Mouse (Mus musculus) frontal cortex, postnatal 36 days (tissue): ENCODE results near the gene Kcnip1.
A peak's percentile ranks its signal among the peaks of the same experiment; 100 is the strongest.

Experiments used
- DNase-seq, 2 experiments: peaks; one replicate each; pipeline ENCODE4 v3.0.0; 2022; ENCODE audit warnings: low spot score in 2 of 2

The Kcnip1 gene

GRCm38 (mm10) chr11:33992938-33993337, at the start of gene Kcnip1:
Gene Kcnip1, minus strand, starts transcription at chr11:33993152.
- DNase-seq: no peak

- peak; percentile 9 to 24 for DNase-seq
Measured at GRCm38 (mm10) chr11:34040061-34040460, 47.1 kb upstream of the Kcnip1 start.

- no peak for DNase-seq
Measured at GRCm38 (mm10) chr11:34035909-34036658, 43.1 kb upstream of the Kcnip1 start.

- DNase-seq: no peak
Measured at GRCm38 (mm10) chr11:34034794-34035193, 41.8 kb upstream of the Kcnip1 start.

GRCm38 (mm10) chr11:34034008-34034505, 41.1 kb upstream of the Kcnip1 start:
- peak in 1 of 2 experiments; percentile 47 for DNase-seq

GRCm38 (mm10) chr11:34031015-34031805, 38.3 kb upstream of the Kcnip1 start:
- DNase-seq: no peak

GRCm38 (mm10) chr11:34029658-34030057, 36.7 kb upstream of the Kcnip1 start:
- DNase-seq: no peak

GRCm38 (mm10) chr11:34025091-34025490, 32.1 kb upstream of the Kcnip1 start:
- no peak for DNase-seq

- no peak for DNase-seq
Measured at GRCm38 (mm10) chr11:34012007-34012652, 19.2 kb upstream of the Kcnip1 start.

- peak; percentile 11 to 39 for DNase-seq
Measured at GRCm38 (mm10) chr11:34010859-34011172, 17.9 kb upstream of the Kcnip1 start.

- no peak for DNase-seq
Measured at GRCm38 (mm10) chr11:34010133-34010858, 17.3 kb upstream of the Kcnip1 start.

- no peak for DNase-seq
Measured at GRCm38 (mm10) chr11:34009316-34010087, 16.6 kb upstream of the Kcnip1 start.

GRCm38 (mm10) chr11:34008702-34009101, 15.8 kb upstream of the Kcnip1 start:
- DNase-seq: peak; percentile 58 to 73

GRCm38 (mm10) chr11:34008214-34008613, 15.3 kb upstream of the Kcnip1 start:
- DNase-seq: no peak

GRCm38 (mm10) chr11:34007616-34008015, 14.7 kb upstream of the Kcnip1 start:
- no peak for DNase-seq

GRCm38 (mm10) chr11:34002593-34002965, 9.6 kb upstream of the Kcnip1 start:
- no peak for DNase-seq

- peak; percentile 52 to 75 for DNase-seq
Measured at GRCm38 (mm10) chr11:34001938-34002592, 9.1 kb upstream of the Kcnip1 start.

GRCm38 (mm10) chr11:34000416-34000815, 7.5 kb upstream of the Kcnip1 start:
- no peak for DNase-seq

- DNase-seq: no peak
Measured at GRCm38 (mm10) chr11:33998244-33998643, 5.3 kb upstream of the Kcnip1 start.

GRCm38 (mm10) chr11:33993496-33993895, 544 bp upstream of the Kcnip1 start:
- DNase-seq: no peak
